Mouse (Mus musculus): ENCODE measurements around the gene Jun. TPM values are rescaled to one million over a fixed set of nuclear protein-coding genes. Genes with fewer than 3 reads are reported as not detected.

Jun gene
- polyA plus RNA-seq, 1 experiment from 2014 or later: 118 TPM

- H3K27me3 ChIP-seq: no peaks in the 10 kb centered on the region
- H3K4me1 ChIP-seq: peaks cover 11% of the 10 kb centered on the region
- peak overlapping the region; percentile 69 for H3K4me3 ChIP-seq
- H3K27ac ChIP-seq: peak overlapping the region; percentile 99
- no peak for ATAC-seq (ENCODE audit: insufficient number of reproducible peaks, insufficient read depth, low FRiP score, low TSS enrichment)
- H3K36me3 ChIP-seq: no peaks in the 10 kb centered on the region
- no peaks in the 10 kb centered on the region for H3K9me3 ChIP-seq
- peak overlapping the region; percentile 93 for H3K4me2 ChIP-seq (replicated peaks)
- peak overlapping the region; percentile 86 for H3K9ac ChIP-seq
- under 1% methylated on average over 34 of the region's 34 CpGs for WGBS
Measured at GRCm38 (mm10) chr4:95049884-95050517, 2.0 kb downstream of the Jun start.

- 52% methylated on average over 2 of the region's 2 CpGs for WGBS
- Histone ChIP-seq H3K27ac (no peak overlapping the region), H3K4me2 (replicated peaks) (peak overlapping the region; percentile 93), H3K9me3 (no peaks in the 10 kb centered on the region), H3K36me3 (no peaks in the 10 kb centered on the region), H3K27me3 (no peaks in the 10 kb centered on the region), H3K4me3 (peak overlapping the region; percentile 69), H3K4me1 (peaks cover 6% of the 10 kb centered on the region), H3K9ac (peak overlapping the region; percentile 34; the same call in 1 of the 2 replicates)
- ATAC-seq (ENCODE audit: insufficient number of reproducible peaks, insufficient read depth, low FRiP score, low TSS enrichment): no peak
Measured at GRCm38 (mm10) chr4:95049153-95049552, 2.9 kb downstream of the Jun start.

GRCm38 (mm10) chr4:95048731-95049100 lies 3.3 kb downstream of the Jun start:
- ATAC-seq (ENCODE audit: insufficient number of reproducible peaks, insufficient read depth, low FRiP score, low TSS enrichment): no peak
- H3K9me3 ChIP-seq: no peaks in the 10 kb centered on the region
- 69% methylated on average over 4 of the region's 4 CpGs for WGBS
- peaks cover 6% of the 10 kb centered on the region for H3K4me1 ChIP-seq
- H3K27ac ChIP-seq: no peak overlapping the region
- H3K36me3 ChIP-seq: no peaks in the 10 kb centered on the region
- no peaks in the 10 kb centered on the region for H3K27me3 ChIP-seq
- H3K4me2 ChIP-seq (replicated peaks): peak overlapping the region; percentile 93
- no peak overlapping the region for H3K9ac ChIP-seq
- H3K4me3 ChIP-seq: peak overlapping the region; percentile 69

- no peak overlapping the region for H3K27ac ChIP-seq
- WGBS: 41% methylated on average over 5 of the region's 5 CpGs
Measured at GRCm38 (mm10) chr4:95048021-95048730, 3.8 kb downstream of the Jun start.

GRCm38 (mm10) chr4:95045133-95045532 lies 6.9 kb downstream of the Jun start:
- no peak overlapping the region for H3K4me2 ChIP-seq (replicated peaks)
- H3K9ac ChIP-seq: no peak overlapping the region
- ATAC-seq (ENCODE audit: insufficient number of reproducible peaks, insufficient read depth, low FRiP score, low TSS enrichment): no peak
- no peak overlapping the region for H3K27ac ChIP-seq
- WGBS: 63% methylated on average over 1 of the region's 1 CpGs
- H3K27me3 ChIP-seq: no peaks in the 10 kb centered on the region
- H3K9me3 ChIP-seq: no peaks in the 10 kb centered on the region
- no peaks in the 10 kb centered on the region for H3K36me3 ChIP-seq
- peaks cover 3% of the 10 kb centered on the region for H3K4me1 ChIP-seq
- no peak overlapping the region for H3K4me3 ChIP-seq

More at GRCm38 (mm10) chr4:95048021-95048730, 3.8 kb downstream of the Jun start:
- no peak overlapping the region for H3K9ac ChIP-seq
- no peaks in the 10 kb centered on the region for H3K27me3 ChIP-seq
- H3K4me1 ChIP-seq: peaks cover 3% of the 10 kb centered on the region
- H3K9me3 ChIP-seq: no peaks in the 10 kb centered on the region
- H3K4me3 ChIP-seq: peak overlapping the region; percentile 69
- no peaks in the 10 kb centered on the region for H3K36me3 ChIP-seq
- peak overlapping the region; percentile 93 for H3K4me2 ChIP-seq (replicated peaks)
- ATAC-seq (ENCODE audit: insufficient number of reproducible peaks, insufficient read depth, low FRiP score, low TSS enrichment): no peak

GRCm38 (mm10) chr4:95044721-95045120 lies 7.3 kb downstream of the Jun start:
- no peak for ATAC-seq (ENCODE audit: insufficient number of reproducible peaks, insufficient read depth, low FRiP score, low TSS enrichment)
- no peak overlapping the region for H3K4me2 ChIP-seq (replicated peaks)
- peaks cover 3% of the 10 kb centered on the region for H3K4me1 ChIP-seq
- no peak overlapping the region for H3K9ac ChIP-seq
- H3K4me3 ChIP-seq: no peak overlapping the region
- H3K27ac ChIP-seq: no peak overlapping the region
- WGBS: 79% methylated on average over 6 of the region's 6 CpGs
- H3K36me3 ChIP-seq: no peaks in the 10 kb centered on the region
- H3K9me3 ChIP-seq: no peaks in the 10 kb centered on the region
- H3K27me3 ChIP-seq: no peaks in the 10 kb centered on the region

GRCm38 (mm10) chr4:95038024-95038423 lies 14.0 kb downstream of the Jun start:
- no peak overlapping the region for H3K4me3 ChIP-seq
- WGBS: 38% methylated on average over 5 of the region's 5 CpGs
- no peaks in the 10 kb centered on the region for H3K4me1 ChIP-seq
- H3K27me3 ChIP-seq: no peaks in the 10 kb centered on the region
- H3K36me3 ChIP-seq: no peaks in the 10 kb centered on the region
- no peak for ATAC-seq (ENCODE audit: insufficient number of reproducible peaks, insufficient read depth, low FRiP score, low TSS enrichment)
- H3K9ac ChIP-seq: no peak overlapping the region
- no peak overlapping the region for H3K4me2 ChIP-seq (replicated peaks)
- no peaks in the 10 kb centered on the region for H3K9me3 ChIP-seq
- H3K27ac ChIP-seq: no peak overlapping the region

- Histone ChIP-seq H3K4me3 (no peak overlapping the region), H3K36me3 (no peaks in the 10 kb centered on the region), H3K27me3 (no peaks in the 10 kb centered on the region), H3K9ac (no peak overlapping the region), H3K4me2 (replicated peaks) (no peak overlapping the region), H3K9me3 (no peaks in the 10 kb centered on the region), H3K4me1 (no peaks in the 10 kb centered on the region), H3K27ac (no peak overlapping the region)
- no peak for ATAC-seq (ENCODE audit: insufficient number of reproducible peaks, insufficient read depth, low FRiP score, low TSS enrichment)
- WGBS: 60% methylated on average over 4 of the region's 4 CpGs
Measured at GRCm38 (mm10) chr4:95031158-95031557, 20.9 kb downstream of the Jun start.

GRCm38 (mm10) chr4:95025847-95026600 lies 26.0 kb downstream of the Jun start:
- Histone ChIP-seq H3K9me3 (no peaks in the 10 kb centered on the region), H3K9ac (no peak overlapping the region), H3K27ac (no peak overlapping the region), H3K27me3 (no peaks in the 10 kb centered on the region), H3K4me3 (no peak overlapping the region), H3K4me1 (no peaks in the 10 kb centered on the region), H3K36me3 (no peaks in the 10 kb centered on the region), H3K4me2 (replicated peaks) (no peak overlapping the region)
- no peak for ATAC-seq (ENCODE audit: insufficient number of reproducible peaks, insufficient read depth, low FRiP score, low TSS enrichment)
- WGBS: 78% methylated on average over 16 of the region's 16 CpGs

GRCm38 (mm10) chr4:95023350-95023953 lies 28.6 kb downstream of the Jun start:
- H3K9ac ChIP-seq: no peak overlapping the region
- H3K27me3 ChIP-seq: no peaks in the 10 kb centered on the region
- H3K36me3 ChIP-seq: no peaks in the 10 kb centered on the region
- no peak overlapping the region for H3K27ac ChIP-seq
- no peak overlapping the region for H3K4me2 ChIP-seq (replicated peaks)
- 80% methylated on average over 12 of the region's 12 CpGs for WGBS
- no peak overlapping the region for H3K4me3 ChIP-seq
- 0 out of 2 replicates have a peak, but pooled peaks cover 2% of the 10 kb centered on the region for H3K4me1 ChIP-seq
- H3K9me3 ChIP-seq: no peaks in the 10 kb centered on the region
- ATAC-seq (ENCODE audit: insufficient number of reproducible peaks, insufficient read depth, low FRiP score, low TSS enrichment): no peak

Measured in embryonic facial prominence, embryonic 12.5 days (tissue).